Mouse (Mus musculus) ES-E14 (cell line): ENCODE results near the gene Fgd6. TPM values are rescaled to one million over a fixed set of nuclear protein-coding genes. Genes with fewer than 3 reads are reported as not detected.

Source experiments
- DNase-seq: peaks from one replicate; pipeline ENCODE4 v3.0.0-alpha.2; 2013; ENCODE audit warnings: low read depth, low spot score
- H3K27ac ChIP-seq: 2 replicates; pipeline ENCODE4 v1.5.1; 2012; ENCODE audit warnings: low read depth, mild to moderate bottlenecking, low read length, moderate library complexity, mixed read lengths; ENCODE audit not compliant: poor library complexity, insufficient read depth, severe bottlenecking
- H3K36me3 ChIP-seq: 2 replicates; pipeline ENCODE4 v1.6.1; 2012; ENCODE audit warnings: mild to moderate bottlenecking, low read length, moderate library complexity, mixed read lengths; ENCODE audit not compliant: control insufficient read depth, poor library complexity, insufficient read depth, severe bottlenecking
- H3K4me1 ChIP-seq, 2 experiments: fragments of 150-350 bp in 1 of 2; sonication (generic) in 1 of 2; 2 replicates each; pipeline ENCODE4 v1.6.1; 2012; ENCODE audit warnings: low read length in 2 of 2, mild to moderate bottlenecking in 1 of 2, mixed read lengths in 1 of 2; ENCODE audit not compliant: control insufficient read depth in 2 of 2, insufficient read depth in 2 of 2, poor library complexity in 1 of 2
- H3K4me3 ChIP-seq, 2 experiments: fragments of 150-350 bp in 1 of 2; sonication (generic) in 1 of 2; 2 replicates each; pipeline ENCODE4 v1.5.1; 2012; ENCODE audit warnings: low read length in 2 of 2, low read depth in 1 of 2, mild to moderate bottlenecking in 1 of 2, mixed read lengths in 1 of 2; ENCODE audit not compliant: insufficient read depth in 1 of 2, poor library complexity in 1 of 2, severe bottlenecking in 1 of 2
- H3K9ac ChIP-seq: 2 replicates; pipeline ENCODE4 v1.6.1; 2012; ENCODE audit warnings: low read depth, mild to moderate bottlenecking, low read length, mixed read lengths; ENCODE audit not compliant: poor library complexity, insufficient read depth, severe bottlenecking
- H3K9me3 ChIP-seq: fragments of 150-350 bp; sonication (generic); 2 replicates; pipeline ENCODE4 v1.6.1; 2012; ENCODE audit warnings: low read depth, mild to moderate bottlenecking, low read length; ENCODE audit not compliant: control insufficient read depth, insufficient read depth
- CHD2 ChIP-seq: IDR thresholded peaks from 2 replicates; pipeline ENCODE4 v1.6.1; 2014; ENCODE audit warnings: mild to moderate bottlenecking, low read depth, low read length, inconsistent platforms
- HCFC1 ChIP-seq: IDR thresholded peaks from 2 replicates; pipeline ENCODE4 v1.6.1; 2012; ENCODE audit warnings: low read length, inconsistent platforms, borderline replicate concordance; ENCODE audit not compliant: insufficient read depth
- MAFK ChIP-seq: IDR thresholded peaks from 2 replicates; pipeline ENCODE4 v1.6.1; 2014; ENCODE audit warnings: mild to moderate bottlenecking, low read depth, low read length, inconsistent platforms; ENCODE audit not compliant: insufficient read depth
- ZC3H11A ChIP-seq: IDR thresholded peaks from 2 replicates; pipeline ENCODE4 v1.6.1; 2012; ENCODE audit warnings: low read depth, mild to moderate bottlenecking, inconsistent platforms, low read length, borderline replicate concordance
- ZNF384 ChIP-seq: IDR thresholded peaks from 2 replicates; pipeline ENCODE4 v1.6.1; 2012; ENCODE audit warnings: low read depth, low read length, inconsistent platforms
- in situ Hi-C, 2 experiments: fragments of 600-800 bp; cut with MboI; formaldehyde crosslinking; loops; one replicate each; pipeline ENCODE4 v1.15.1; 2025; ENCODE audit warnings: low sequenced_read_pairs in 2 of 2, inconsistent platforms in 1 of 2; ENCODE audit not compliant: unreplicated experiment in 2 of 2
- total RNA-seq: library from RNA; depleted of rRNA; stranded (reverse); fragments of 300-350 nt; gene quantifications from 2 replicates; pipeline ENCODE4 v1.2.3, GENCODE M21; 2012; rRNA removed

The Fgd6 gene
- total RNA-seq, 1 experiment: 4.4 TPM

DNA sequence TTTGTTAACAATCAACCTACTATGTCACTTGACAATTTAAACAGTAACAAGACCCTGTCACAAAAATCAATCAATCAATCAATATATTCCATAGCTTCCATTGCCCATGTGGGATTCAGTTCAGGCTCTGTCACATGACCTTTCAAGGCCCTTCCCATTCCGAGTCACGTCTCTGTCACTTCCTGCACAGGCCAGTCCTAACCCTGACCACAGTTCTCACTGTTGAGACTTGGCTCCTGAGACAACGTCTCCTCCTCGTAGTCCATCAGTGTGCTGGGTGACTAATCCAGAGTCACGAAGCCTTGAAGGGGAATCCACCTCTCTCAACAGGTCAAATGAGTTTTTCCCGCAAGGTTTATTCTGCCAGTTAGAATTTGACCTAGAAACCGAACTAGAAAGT, 138.9 kb downstream of the Fgd6 start:
- Histone ChIP-seq H3K9ac (no peak overlapping the region), H3K4me3 (no peak overlapping the region), H3K36me3 (peaks cover 7% of the 10 kb centered on the region; the same call in 1 of the 2 replicates), H3K27ac (no peak overlapping the region), H3K9me3 (no peaks in the 10 kb centered on the region), H3K4me1 (peaks cover 0 to 7% of the 10 kb centered on the region in 2 experiments; a peak in 3 of 4 replicates)
- TF ChIP-seq ZC3H11A (no peak), CHD2 (no peak), ZNF384 (no peak), MAFK (no peak), HCFC1 (no peak)
- DNase-seq: no peak
- in situ Hi-C loops: no loop called here

DNA sequence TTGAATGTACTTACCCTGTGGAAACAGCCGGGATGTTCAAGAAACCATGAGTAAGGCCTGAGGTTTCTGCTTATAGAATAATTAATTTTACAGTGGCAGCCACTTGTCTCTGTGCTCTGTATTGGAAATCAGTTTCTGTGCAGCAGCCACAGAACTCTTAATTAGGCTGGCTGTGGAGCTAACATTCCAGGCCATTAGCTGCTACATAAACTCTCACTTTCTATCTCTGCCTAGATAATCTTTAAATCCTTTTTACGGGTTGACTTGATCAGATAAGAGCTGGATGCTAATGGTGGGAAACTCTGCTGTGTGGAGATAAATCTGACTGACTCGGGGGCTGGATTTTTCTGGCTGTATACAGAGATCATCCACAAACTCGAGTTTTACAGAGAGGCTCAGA, 147.4 kb downstream of the Fgd6 start:
- H3K9ac ChIP-seq: no peak overlapping the region
- peaks cover 2% of the 10 kb centered on the region; the same call in 1 of the 2 replicates for H3K36me3 ChIP-seq
- no peak for DNase-seq
- H3K27ac ChIP-seq: no peak overlapping the region
- H3K4me1 ChIP-seq: no peaks in the 10 kb centered on the region
- no peak overlapping the region for H3K4me3 ChIP-seq
- TF ChIP-seq CHD2 (no peak), ZC3H11A (no peak), ZNF384 (no peak), HCFC1 (no peak), MAFK (no peak)
- H3K9me3 ChIP-seq: no peaks in the 10 kb centered on the region
- in situ Hi-C loops: no loop called here

Other genes starting within 250 kb of the Fgd6 start
- gene Usp44, start 204.4 kb upstream of the Fgd6 start, total RNA-seq: 19.7 and 30.5 TPM in 2 replicates
- 134 and 206 TPM in 2 replicates for gene Metap2, start 138.9 kb upstream of the Fgd6 start, total RNA-seq
- 13.6 and 18.8 TPM in 2 replicates for gene Vezt, start 184 bp upstream of the Fgd6 start, total RNA-seq
- 6.5 and 8.0 TPM in 2 replicates for gene Nr2c1, start 112.0 kb downstream of the Fgd6 start, total RNA-seq
- 131 and 184 TPM in 2 replicates for gene Ndufa12, start 162.7 kb downstream of the Fgd6 start, total RNA-seq